Mouse (Mus musculus) mouse trophoblast stem cell (cell line): ENCODE results near the gene Tmco4.
"Not testable (repeated sequence)": the region's sequence is repeated elsewhere in the genome, so short reads cannot be mapped to it uniquely, and the experiment has no call there.

Experiments
- in situ Hi-C, 2 experiments: fragments of 300-500 bp; cut with MseI, MboI; formaldehyde crosslinking; loops; 2 replicates in 1 of 2; 3 replicates in 1 of 2; pipeline ENCODE4 v1.15.1; 2025

The Tmco4 gene

GRCm38 (mm10) chr4:138973719-138974115 is 1.0 kb downstream of the Tmco4 start:
- in situ Hi-C loops = no loop called here

- in situ Hi-C loops = not testable (repeated sequence)
Observed at GRCm38 (mm10) chr4:138974540-138974939, 1.9 kb downstream of the Tmco4 start.

- in situ Hi-C loops = no loop called here
Observed at GRCm38 (mm10) chr4:138975194-138975593, 2.5 kb downstream of the Tmco4 start.

- in situ Hi-C loops = no loop called here
Observed at GRCm38 (mm10) chr4:138976046-138976445, 3.4 kb downstream of the Tmco4 start.

DNA sequence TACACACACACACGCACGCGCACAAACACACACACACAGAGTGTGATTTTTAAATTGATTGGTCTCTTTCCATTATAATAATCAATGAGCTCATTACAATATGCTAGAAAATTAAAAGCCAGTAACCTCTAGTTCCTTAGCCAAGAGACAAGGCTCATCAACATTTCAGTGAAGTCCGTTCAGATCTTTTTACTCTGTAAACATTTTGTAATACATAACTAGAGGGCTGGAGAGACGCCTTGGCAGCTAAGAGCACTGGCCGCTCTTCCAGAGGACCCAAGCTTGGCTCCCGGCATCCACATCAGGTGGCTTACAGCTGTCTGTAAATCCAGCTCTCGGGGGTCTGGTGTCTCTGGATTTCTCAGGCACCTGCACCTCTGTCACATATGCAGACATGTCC is 7.3 kb downstream of the Tmco4 start:
- in situ Hi-C loops = no loop called here

DNA sequence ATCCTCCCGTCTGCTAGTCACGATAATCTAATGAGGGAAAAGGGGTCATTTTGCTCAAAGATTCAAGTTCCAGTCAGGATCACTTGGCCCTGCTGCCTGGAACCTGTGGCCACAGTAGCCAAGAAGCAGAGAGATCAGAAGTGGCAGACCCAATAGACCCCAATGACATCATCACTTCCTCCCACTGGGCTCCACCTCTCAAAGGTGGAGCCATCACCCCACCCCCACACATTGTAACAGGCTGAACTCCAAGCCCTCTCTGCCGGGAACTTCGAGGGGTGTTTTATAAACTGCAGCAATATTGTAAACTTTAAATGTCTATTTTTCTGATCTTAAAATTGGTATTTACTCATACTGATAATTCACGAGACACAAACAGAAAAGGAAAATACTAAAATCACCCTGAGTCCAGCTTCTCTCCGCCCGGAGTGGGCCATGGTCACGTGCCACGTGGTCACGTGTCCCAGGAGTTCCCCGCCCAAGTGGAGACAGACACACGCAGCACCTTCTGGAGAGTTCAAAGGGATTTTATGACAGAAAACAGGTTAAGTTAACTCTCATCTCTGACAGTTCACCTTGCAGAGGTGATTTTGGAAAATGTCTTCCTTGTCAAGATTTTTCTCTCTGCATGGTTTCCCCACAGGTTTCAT is 8.2 kb downstream of the Tmco4 start:
- in situ Hi-C loops = no loop called here

DNA sequence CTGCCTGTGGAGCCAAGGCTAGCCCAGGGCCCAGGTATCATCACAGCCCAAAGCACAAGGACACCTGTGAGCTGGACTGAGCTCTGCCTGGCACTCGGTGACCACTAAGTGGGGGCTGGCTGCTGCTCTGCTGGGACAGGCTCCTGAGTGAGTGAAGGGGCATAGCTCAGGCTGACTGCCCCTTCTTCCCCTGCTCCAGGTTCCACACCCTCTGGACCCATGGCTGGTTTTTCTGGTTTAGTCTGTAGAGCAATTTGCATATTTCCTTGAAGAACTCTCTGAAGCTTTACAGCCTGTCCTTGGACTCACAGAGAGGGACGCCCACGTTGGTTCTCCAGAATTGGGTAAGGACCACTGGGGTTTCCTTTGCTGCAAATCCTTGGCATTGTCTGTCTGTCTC is 10.7 kb downstream of the Tmco4 start:
- in situ Hi-C loops = no loop called here

- in situ Hi-C loops = no loop called here
Observed at GRCm38 (mm10) chr4:138984744-138985143, 12.1 kb downstream of the Tmco4 start.

DNA sequence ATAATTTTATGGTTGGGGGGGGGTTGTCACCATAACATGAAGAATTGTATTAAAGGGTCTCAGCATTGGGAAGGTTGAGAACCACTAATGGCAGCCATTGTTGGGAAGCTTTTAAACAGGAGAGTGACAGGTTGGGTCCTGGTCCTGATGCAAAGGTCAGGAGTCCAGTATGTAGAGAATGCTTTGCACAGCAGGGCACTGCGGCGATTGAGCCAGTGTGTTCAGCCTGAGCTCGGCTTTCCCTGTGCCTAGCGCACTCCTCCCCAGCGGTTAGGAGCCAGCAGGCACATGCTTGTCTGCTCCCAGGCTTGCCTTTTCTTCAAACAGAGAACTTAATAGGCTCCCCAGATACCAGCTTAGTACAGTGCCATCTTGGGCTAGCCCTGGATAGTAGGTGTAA is 13.6 kb downstream of the Tmco4 start:
- in situ Hi-C loops = no loop called here

GRCm38 (mm10) chr4:138994389-138994788 is 21.7 kb downstream of the Tmco4 start:
- in situ Hi-C loops = no loop called here

- in situ Hi-C loops = no loop called here
Observed at GRCm38 (mm10) chr4:138996410-138996809, 23.7 kb downstream of the Tmco4 start.

DNA sequence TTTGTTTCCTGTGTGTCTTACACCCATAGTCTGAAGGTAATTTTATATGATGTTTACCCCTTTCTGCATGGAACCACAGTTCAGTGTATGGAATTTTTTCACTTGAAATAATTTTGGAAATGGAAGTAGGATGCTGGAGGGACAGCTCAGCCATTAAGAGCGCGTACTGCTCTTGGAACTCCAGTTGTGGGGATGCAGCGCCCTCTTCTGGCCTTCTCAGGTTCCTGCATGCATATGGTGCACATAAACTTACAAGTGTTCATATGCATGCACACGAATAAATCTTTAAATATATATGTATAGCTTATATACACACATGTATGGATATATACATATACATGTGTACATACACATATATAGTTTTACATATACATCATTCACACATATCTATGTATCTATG is 24.4 kb downstream of the Tmco4 start:
- in situ Hi-C loops = no loop called here

GRCm38 (mm10) chr4:138998611-138999010 is 25.9 kb downstream of the Tmco4 start:
- in situ Hi-C loops = no loop called here

DNA sequence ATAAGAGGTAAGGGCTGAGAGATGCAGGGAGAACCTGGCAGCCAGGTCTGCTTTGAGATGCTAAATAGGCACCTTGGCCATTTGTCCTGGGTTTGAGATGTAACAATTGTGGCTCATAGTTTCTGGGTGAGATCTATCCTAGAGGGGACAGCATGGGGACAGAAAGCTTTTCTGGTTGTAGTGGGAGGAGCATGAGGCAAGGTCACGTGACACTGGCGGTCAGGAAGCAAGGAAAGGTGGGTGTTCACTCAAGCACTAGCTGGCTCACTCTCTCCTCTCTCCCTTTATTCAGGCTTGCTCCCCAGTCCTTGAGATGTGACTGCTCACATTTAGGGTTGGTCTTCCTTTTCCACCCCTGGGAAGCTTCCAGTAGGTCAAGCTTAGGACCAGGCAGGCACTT is 28.3 kb downstream of the Tmco4 start:
- in situ Hi-C loops = loop anchor here in 1 of 2 experiments (5.0 kb wide), 1 partner anchor 79 kb away; no protein-coding TSS in a partner anchor

- in situ Hi-C loops = loop anchor here in 1 of 2 experiments (5.0 kb wide), 1 partner anchor 79 kb away; no protein-coding TSS in a partner anchor
Observed at GRCm38 (mm10) chr4:139001433-139001832, 28.7 kb downstream of the Tmco4 start.

GRCm38 (mm10) chr4:139004067-139004466 is 31.4 kb downstream of the Tmco4 start:
- in situ Hi-C loops = loop anchor here in 1 of 2 experiments (5.0 kb wide), 1 partner anchor 82 kb away; no protein-coding TSS in a partner anchor

GRCm38 (mm10) chr4:139005214-139005613 is 32.5 kb downstream of the Tmco4 start:
- in situ Hi-C loops = no loop called here

GRCm38 (mm10) chr4:139007353-139007752 is 34.7 kb downstream of the Tmco4 start:
- in situ Hi-C loops = no loop called here

DNA sequence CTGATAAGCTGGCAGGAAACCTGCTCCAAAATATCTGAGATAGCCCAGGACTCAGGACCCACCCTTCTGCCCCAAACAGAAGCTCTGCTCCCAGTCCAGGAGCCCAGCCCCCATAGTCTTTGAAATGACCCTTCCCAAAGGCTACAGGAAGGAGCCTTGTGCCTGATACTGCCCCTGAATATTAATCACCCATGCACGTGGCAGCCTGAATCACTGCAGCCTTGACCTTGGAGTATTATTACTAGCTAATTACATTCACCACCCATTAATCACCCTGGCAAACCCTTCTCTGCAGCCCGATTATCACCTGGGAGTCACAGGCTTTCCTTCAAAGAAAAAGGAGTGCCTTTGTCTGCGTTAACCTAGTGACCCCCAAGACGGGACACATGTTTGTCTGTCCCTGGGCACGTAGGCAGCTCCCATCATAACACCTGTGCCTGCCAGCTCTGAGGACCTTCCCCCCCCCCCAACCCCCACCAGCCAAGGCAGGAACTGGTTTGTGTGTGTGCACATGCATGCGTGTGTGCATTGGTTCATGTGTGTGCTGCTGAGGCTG is 35.4 kb downstream of the Tmco4 start:
- in situ Hi-C loops = no loop called here

DNA sequence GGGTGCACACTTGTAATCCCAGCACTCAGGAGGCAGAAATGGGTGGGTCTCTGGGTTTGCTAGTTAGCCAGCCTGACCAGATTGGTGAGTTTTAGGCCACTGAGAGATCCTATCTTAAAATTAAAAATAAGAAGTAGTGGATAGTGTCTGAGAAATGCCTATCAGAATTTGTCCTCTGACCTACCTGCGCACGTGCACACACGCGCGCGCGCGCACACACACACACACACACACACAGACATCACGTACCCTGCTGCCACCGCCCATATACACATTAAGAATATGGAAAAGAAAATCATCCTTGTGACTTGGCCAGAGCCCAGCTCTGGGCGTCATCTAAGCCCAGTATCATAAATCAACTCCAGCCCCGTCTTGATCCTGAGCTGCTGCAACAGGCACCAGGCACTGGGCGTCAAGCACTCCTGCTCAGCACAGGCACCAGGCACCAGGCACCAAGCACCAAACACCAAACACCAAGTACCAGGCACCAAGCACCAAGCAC is 38.6 kb downstream of the Tmco4 start:
- in situ Hi-C loops = no loop called here

DNA sequence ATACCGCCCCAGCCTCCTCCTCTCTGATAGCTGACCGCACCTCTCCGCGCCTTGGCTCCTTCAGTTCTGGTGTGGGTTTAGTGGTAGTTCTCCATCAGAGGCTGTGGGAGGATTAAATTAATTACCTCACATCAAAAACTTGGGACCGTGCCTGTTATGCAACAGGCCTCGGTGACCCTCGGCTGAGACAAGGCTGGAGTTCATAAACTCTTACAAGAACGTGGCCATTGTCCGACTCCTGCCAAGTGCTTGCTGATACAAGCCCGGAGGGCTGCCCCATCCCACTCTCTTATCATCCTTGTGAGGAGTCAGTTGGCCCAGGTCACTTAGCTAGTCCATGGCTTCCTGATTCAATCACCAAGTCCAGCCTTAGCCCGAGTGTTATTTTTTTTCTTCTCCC is 40.6 kb downstream of the Tmco4 start:
- in situ Hi-C loops = no loop called here

- in situ Hi-C loops = no loop called here
Observed at GRCm38 (mm10) chr4:139014793-139015192, 42.1 kb downstream of the Tmco4 start.

GRCm38 (mm10) chr4:139018388-139018787 is 45.7 kb downstream of the Tmco4 start:
- in situ Hi-C loops = no loop called here
